Mouse (Mus musculus) macrophage (primary cell): ENCODE measurements around the gene Taar7f. TPM values are rescaled to one million over a fixed set of nuclear protein-coding genes. Genes with fewer than 3 reads are reported as not detected.
"Not testable (repeated sequence)": the region's sequence is repeated elsewhere in the genome, so short reads cannot be mapped to it uniquely, and the experiment has no call there.

Experiments
- H3K27ac ChIP-seq: fragments of 350-480 bp; formaldehyde crosslinking; 2 replicates; pipeline ENCODE4 v1.9.0; 2021
- H3K36me3 ChIP-seq: fragments of 350-480 bp; formaldehyde crosslinking; 2 replicates; pipeline ENCODE4 v1.9.0; 2021; ENCODE audit errors: inconsistent target
- H3K4me3 ChIP-seq: fragments of 350-480 bp; formaldehyde crosslinking; 2 replicates; pipeline ENCODE4 v1.9.0; 2021; ENCODE audit errors: inconsistent target
- H3K79me2 ChIP-seq: fragments of 350-480 bp; formaldehyde crosslinking; 2 replicates; pipeline ENCODE4 v1.9.0; 2021; ENCODE audit errors: inconsistent target
- WGBS: methylation state at CpG from one replicate; pipeline ENCODE4 v1.1.7; 2026; ENCODE audit warnings: inconsistent platforms; ENCODE audit not compliant: missing documents; 5-methylcytosine and 5-hydroxymethylcytosine counted together
- polyA plus RNA-seq: library from polyadenylated mRNA; stranded (reverse); fragments of 250-400 nt; gene quantifications from 3 replicates; pipeline ENCODE4 v1.2.4, GENCODE M21; 2018; ENCODE audit warnings: inconsistent platforms
- total RNA-seq, 78 experiments: library from RNA; depleted of rRNA; stranded (reverse); fragments of 250-400 nt; gene quantifications; 1 replicate in 9 of 78; 2 replicates in 24 of 78; 3 replicates in 43 of 78; 4 replicates in 2 of 78; pipeline ENCODE4 v1.2.4; 2018; ENCODE audit warnings: inconsistent platforms in 56 of 78

Taar7f gene
- total RNA-seq (2018; cell fraction: chromatin; rRNA removed) = not detected
- not detected for total RNA-seq (2018; cell fraction: cytosol; rRNA removed)
- total RNA-seq (2018; cell fraction: nucleus; rRNA removed) = not detected
- polyA plus RNA-seq = not detected in 3 replicates

DNA sequence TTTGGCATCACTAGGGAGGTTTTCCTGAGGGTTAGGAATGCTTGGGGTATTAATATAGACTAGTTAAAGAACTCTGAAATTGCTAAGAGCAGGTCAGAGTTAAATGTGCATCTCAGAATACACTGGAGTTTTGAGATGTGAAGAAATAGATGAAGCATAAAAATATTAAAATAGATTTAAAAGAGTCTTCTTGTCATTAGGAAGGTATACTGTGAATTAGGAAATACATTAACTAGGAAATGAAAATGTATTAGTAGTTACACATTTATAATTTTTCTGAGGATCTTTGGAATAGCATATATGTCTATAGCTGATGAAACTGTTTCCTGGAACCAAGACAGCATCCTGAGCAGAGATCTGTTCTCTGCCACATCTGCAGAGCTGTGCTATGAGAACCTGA lies at the start of gene Taar7f:
Taar7f (plus strand) TSS at position 301 of the 400 bp plus-strand sequence.
- Histone ChIP-seq H3K4me3 (no peak within 1 kb of the TSS), H3K36me3 (no peaks in the 10 kb centered on the region), H3K79me2 (no peaks in the 10 kb centered on the region), H3K27ac (no peak within 1 kb of the TSS)

DNA sequence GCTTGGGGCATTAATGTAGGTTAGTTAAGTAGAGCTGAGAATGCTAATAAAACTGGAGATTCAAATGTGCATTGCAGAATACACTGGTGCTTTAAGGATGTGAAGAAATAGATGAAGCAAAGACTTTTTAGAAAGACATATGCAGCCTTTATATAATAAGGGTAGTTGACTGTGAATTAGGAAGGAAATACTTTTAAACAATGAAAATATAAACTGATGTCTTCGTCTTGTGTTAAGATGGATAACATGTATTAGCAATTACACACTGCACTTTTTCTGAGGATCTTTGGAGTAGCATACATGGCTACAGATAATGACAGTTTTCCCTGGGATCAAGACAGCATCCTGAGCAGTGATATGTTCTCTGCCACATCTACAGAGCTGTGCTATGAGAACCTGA lies 49.7 kb upstream of the Taar7f start, which contains the start of gene Taar7b:
Taar7b (plus strand) TSS at position 301 of the 400 bp plus-strand sequence.
- Histone ChIP-seq H3K27ac (no peak within 1 kb of the TSS), H3K36me3 (no peaks in the 10 kb centered on the region), H3K79me2 (no peaks in the 10 kb centered on the region), H3K4me3 (no peak within 1 kb of the TSS)
- 92% methylated on average over 1 of the region's 1 CpGs for WGBS

DNA sequence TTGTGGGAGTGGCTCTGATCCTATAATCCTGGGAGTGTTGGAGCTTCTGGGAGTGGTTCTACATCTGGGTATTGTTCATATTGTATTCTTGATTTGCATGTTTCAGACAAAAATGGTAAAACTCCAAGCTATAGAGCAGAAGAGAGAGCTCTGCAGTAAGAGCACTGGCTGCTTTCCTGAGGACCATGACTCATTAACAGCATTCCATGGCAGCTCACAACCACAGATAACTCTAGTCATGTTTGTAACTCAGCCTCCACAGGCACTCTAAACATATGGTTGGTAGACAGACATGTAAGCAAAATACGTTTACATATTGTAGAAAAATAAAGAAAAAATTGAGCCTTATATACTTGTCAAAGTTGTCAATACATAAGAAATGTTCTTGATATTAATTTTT lies 42.9 kb upstream of the Taar7f start:
- Histone ChIP-seq H3K79me2 (no peaks in the 10 kb centered on the region), H3K36me3 (no peaks in the 10 kb centered on the region), H3K4me3 (no peak overlapping the region), H3K27ac (no peak overlapping the region)
- WGBS = 83% methylated on average over 1 of the region's 1 CpGs

DNA sequence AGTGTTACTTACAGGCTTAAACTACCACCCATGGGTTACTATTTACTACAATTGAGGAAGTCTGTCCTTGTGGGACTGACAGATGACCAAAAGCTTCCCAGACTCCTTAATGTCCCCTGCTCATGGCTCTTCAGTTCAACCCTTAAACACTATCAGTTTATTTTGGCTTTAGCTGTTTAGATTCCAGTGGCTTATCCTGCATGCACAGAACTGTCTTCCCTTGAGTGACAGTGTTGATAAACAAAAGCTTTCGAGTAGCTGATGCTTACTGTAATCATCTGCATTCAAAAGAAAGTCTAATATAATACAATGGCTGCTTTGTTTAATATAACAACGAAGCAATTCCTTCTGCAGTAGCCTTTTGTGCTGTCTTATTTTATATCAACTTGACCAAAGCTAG lies 42.3 kb upstream of the Taar7f start:
- Histone ChIP-seq H3K36me3 (no peaks in the 10 kb centered on the region), H3K79me2 (no peaks in the 10 kb centered on the region), H3K4me3 (no peak overlapping the region), H3K27ac (no peak overlapping the region)
- WGBS = 71% methylated on average over 2 of the region's 2 CpGs

DNA sequence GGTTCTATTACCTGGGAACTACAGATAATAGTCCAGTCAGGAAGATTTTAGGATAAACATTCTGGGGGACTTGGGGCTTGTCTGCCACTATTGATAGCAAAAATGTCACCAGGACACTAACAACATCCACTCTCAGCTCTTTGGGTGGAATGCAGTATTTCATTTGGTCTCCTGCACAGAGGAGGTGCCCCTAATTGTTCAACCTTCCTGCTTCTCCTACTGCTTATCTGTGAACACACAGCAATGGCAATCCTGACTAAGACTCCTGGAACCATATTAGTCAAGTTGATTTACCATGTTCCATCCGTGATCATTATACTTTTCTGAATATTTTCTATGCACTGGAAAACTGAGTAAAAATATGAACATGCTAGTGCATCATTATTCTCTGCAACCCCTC lies 41.2 kb upstream of the Taar7f start:
- Histone ChIP-seq H3K4me3 (no peak overlapping the region), H3K36me3 (no peaks in the 10 kb centered on the region), H3K79me2 (no peaks in the 10 kb centered on the region), H3K27ac (no peak overlapping the region)
- 88% methylated on average over 1 of the region's 1 CpGs for WGBS

DNA sequence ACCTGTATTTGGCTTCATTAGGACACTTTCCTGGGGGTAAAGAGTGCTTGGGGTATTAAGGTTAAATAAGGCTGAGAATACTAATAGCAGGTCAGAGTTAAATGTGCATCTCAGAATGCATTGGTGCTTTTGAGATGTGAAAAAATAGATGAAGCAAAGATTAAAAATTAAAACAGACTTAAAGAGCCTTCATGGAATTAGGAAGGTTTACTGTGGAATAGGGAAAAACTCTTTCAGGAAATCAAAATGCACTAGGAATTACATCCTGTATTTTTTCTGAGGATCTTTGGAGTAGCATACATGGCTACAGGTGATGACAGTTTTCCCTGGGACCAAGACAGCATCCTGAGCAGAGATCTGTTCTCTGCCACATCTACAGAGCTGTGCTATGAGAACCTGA lies 22.4 kb upstream of the Taar7f start, which contains the start of gene Taar7d:
Taar7d (plus strand) TSS at position 301 of the 400 bp plus-strand sequence.
- no peaks in the 10 kb centered on the region for H3K36me3 ChIP-seq
- no peak within 1 kb of the TSS for H3K4me3 ChIP-seq

DNA sequence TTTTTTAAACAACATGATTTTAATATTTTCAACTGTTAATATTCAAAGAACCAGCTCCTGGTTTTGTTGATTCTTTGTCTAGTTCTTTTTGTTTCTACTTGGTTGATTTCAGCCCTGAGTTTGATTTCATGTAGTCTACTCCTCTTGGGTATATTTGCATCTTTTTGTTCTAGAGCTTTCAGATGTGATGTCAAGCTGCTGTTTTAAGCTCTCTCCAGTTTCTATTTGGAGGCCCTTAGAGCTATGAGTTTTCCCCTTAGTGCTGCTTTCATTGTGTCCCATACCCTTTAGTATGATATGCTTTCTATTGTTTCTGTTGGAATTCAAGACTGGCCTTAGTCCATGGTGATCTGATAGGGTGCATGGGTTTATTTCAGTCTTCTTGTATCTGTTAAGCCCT lies 18.0 kb upstream of the Taar7f start:
- Histone ChIP-seq H3K79me2 (no peaks in the 10 kb centered on the region), H3K27ac (no peak overlapping the region), H3K36me3 (no peaks in the 10 kb centered on the region)

More for the DNA sequence above, 22.4 kb upstream of the Taar7f start, which contains the start of gene Taar7d:
- Histone ChIP-seq H3K79me2 (no peaks in the 10 kb centered on the region), H3K27ac (no peak within 1 kb of the TSS)

DNA sequence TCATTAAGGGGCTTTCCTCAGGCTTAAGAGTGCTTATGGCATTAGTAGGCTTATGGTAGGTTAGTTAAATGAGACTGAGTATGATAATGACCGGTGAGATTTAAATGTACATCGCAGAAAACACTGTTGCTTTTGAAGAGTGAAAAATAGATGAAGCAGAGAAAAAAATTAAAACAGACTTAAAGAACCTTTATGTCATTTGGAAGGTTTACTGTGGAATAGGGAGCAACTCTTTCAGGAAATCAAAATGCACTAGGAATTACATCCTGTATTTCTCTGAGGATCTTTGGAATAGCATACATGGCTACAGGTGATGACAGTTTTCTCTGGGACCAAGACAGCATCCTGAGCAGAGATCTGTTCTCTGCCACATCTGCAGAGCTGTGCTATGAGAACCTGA lies 12.0 kb upstream of the Taar7f start, which contains the start of gene Taar7e:
Taar7e (plus strand) TSS at position 301 of the 400 bp plus-strand sequence.
- WGBS = 86% methylated on average over 2 of the region's 2 CpGs
- H3K36me3 ChIP-seq = no peaks in the 10 kb centered on the region

More for the DNA sequence above, 18.0 kb upstream of the Taar7f start:
- no peak overlapping the region for H3K4me3 ChIP-seq

DNA sequence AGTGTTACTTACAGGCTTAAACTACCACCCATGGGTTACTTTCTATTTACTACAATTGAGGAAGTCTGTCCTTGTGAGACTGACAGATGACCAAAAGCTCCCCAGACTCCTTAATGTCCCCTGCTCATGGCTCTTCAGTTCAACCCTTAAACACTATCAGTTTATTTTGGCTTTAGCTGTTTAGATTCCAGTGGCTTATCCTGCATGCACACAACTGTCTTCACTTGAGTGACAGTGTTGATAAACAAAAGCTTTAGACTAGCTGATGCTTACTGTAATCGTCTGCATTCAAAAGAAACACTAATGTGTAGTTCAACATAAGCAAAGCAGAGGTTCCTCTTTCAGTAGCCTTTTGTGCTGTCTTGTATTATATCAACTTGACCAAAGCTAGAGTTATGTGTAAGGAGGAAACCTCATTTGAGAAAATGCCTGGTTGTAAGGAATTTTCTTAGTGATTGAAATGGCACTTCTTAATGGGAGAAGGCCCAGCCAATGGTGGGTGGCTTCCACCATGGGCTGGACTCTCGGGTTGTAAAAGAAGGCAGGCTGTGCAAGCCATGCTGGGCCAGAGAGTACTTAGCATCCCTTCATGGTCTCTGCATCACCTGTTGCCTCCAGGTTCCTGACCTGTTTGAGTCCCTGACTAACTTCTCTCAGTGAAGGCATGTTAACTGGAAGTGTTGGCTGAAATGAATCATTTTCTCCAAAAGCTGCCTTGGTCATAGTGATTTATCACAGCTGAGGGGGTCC lies 9.0 kb upstream of the Taar7f start:
- H3K4me3 ChIP-seq = no peak overlapping the region
- H3K27ac ChIP-seq = no peak overlapping the region
- no peaks in the 10 kb centered on the region for H3K79me2 ChIP-seq
- WGBS = 65% methylated on average over 2 of the region's 2 CpGs
- no peaks in the 10 kb centered on the region for H3K36me3 ChIP-seq

More for the DNA sequence above, 12.0 kb upstream of the Taar7f start, which contains the start of gene Taar7e:
- no peak within 1 kb of the TSS for H3K4me3 ChIP-seq
- no peak within 1 kb of the TSS for H3K27ac ChIP-seq
- H3K79me2 ChIP-seq = no peaks in the 10 kb centered on the region

DNA sequence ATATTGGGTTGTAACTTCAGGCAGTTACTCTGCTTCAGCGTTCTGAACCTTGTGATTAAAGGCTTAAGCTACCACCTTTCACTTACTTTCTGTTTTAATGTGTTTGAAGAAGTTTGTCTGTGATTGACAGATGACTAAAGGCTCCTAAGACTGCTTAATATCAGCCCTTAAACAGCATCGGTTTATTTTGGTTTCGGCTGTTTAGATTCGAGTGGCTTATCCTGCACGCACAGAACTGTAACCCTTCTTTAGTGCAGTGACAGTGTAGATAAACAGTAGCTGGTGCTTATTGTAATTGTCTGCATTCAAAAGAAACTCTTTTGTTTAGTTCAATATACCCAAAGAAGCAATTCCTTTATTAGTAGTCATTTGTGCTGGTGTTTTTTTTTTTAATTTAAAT lies 2.7 kb downstream of the Taar7f start:
- no peak overlapping the region for H3K4me3 ChIP-seq
- no peaks in the 10 kb centered on the region for H3K36me3 ChIP-seq
- H3K27ac ChIP-seq = no peak overlapping the region
- WGBS = 75% methylated on average over 5 of the region's 5 CpGs
- H3K79me2 ChIP-seq = no peaks in the 10 kb centered on the region

DNA sequence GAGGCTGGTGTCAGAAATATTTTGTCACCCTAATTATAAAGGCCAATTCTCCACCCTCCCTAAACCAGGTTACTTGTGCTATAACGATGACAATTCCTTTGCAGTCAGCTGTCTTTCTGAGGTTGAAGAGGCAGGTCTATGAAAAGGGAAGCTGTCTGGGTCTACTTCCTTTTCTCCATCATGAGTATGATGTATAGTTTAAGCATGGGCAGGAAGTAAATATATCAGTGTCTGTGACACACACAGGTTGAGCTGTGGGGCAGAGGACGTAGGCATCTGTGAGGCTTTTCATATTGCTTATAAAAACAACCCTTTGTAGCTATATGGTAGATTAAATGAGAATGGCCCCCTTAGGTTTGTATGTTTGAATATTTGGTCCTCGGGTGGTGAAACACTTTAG lies 9.7 kb downstream of the Taar7f start:
- H3K27ac ChIP-seq = no peak overlapping the region
- no peaks in the 10 kb centered on the region for H3K79me2 ChIP-seq
- no peaks in the 10 kb centered on the region for H3K36me3 ChIP-seq
- 27% methylated on average over 3 of the region's 3 CpGs for WGBS
- H3K4me3 ChIP-seq = no peak overlapping the region

DNA sequence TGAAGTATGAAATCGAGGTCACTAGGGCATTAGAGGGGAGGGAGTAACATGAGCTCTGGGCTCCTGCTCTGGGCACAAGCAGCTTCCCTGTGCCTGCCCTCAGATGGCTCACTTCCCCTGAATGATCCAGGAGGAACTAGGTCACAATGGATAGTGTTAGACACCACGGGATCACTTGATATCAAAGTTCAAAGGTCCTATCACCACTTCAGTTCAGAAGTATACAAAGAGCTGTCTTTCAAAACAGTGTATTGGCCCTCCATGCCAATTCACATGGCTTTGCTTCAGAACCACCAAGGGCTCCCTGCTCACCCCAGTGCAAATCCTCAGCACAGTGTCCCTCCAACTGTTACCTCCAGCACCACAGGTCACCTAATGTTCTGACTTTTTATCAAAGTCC lies 25.4 kb downstream of the Taar7f start:
- 46% methylated on average over 2 of the region's 2 CpGs for WGBS
- not testable (repeated sequence) for H3K4me3 ChIP-seq, H3K27ac ChIP-seq, H3K79me2 ChIP-seq, H3K36me3 ChIP-seq

DNA sequence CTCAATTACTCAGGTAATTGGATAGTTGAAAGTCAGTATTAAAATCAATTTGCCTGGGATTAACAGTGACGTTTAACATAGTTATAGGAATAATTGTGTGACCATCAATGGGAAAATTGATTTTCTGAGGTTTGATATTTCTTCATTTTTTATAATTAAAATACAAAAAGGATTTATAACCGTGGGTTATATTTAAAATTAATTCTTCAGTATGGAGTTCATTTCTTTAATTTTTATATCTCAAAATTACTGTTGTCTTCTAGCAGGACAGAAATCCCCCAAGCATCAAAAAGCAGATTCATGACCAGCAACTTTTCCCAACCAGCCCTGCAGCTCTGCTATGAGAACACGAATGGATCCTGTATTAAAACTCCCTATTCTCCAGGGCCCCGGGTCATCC lies 26.9 kb downstream of the Taar7f start, which contains the start of gene Taar8a:
Taar8a (plus strand) TSS at position 301 of the 400 bp plus-strand sequence.
- 93% methylated on average over 1 of the region's 4 CpGs for WGBS
- H3K4me3 ChIP-seq, H3K27ac ChIP-seq, H3K79me2 ChIP-seq, H3K36me3 ChIP-seq: not testable (repeated sequence)

DNA sequence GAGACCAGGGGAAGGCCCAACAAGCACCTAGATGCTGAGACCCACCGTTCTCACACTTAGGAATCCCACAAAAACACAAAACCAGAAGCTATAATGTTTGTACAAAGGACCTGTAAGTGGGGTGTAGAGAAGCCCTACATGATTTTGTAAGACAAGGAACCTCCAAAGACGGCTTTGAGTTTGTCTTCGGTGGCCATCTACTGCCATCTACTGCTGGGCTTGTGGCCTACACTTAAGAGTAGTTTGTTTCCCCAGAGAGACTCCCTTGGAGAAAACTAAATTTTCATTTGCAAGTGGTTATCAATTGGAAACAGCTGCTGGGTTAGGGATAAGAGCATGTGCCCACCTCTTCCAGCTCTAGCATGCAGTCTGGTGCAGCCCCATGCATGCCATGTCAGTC lies 30.9 kb downstream of the Taar7f start:
- H3K79me2 ChIP-seq = no peaks in the 10 kb centered on the region
- H3K4me3 ChIP-seq = no peak overlapping the region
- no peak overlapping the region for H3K27ac ChIP-seq
- H3K36me3 ChIP-seq = no peaks in the 10 kb centered on the region
- WGBS = 41% methylated on average over 3 of the region's 3 CpGs

DNA sequence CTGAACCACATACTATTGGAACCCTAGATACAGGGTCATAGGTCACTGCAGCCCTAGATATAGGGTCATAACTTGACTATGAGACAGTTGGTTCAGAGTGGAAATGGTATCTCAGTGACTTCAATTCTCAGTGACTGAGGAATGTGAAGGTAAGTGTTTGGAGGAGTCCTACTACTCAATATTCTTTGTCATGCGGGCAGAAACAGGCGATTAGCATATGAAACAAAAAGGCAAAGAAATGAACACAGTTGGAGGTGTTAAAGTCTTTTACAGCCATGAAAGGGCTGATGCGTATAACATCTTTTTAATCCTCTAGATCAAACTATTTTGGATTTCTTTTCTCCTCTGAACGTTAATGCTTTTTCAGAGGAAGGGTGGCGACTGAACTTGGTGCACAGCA lies 36.6 kb downstream of the Taar7f start:
- Histone ChIP-seq H3K79me2 (no peaks in the 10 kb centered on the region), H3K36me3 (no peaks in the 10 kb centered on the region), H3K4me3 (no peak overlapping the region), H3K27ac (peak overlapping the region; percentile 68)
- WGBS = 97% methylated on average over 5 of the region's 5 CpGs
